Mouse (Mus musculus) liver, embryonic 16.5 days (tissue): ENCODE measurements around the gene Dact2. TPM values are rescaled to one million over a fixed set of nuclear protein-coding genes. Genes with fewer than 3 reads are reported as not detected.

Experiments used
- ATAC-seq: fragments of 200-750 bp; cut with Nextera tagmentation; 2 replicates; pipeline ENCODE4 v1.8.0; 2017; ENCODE audit warnings: low read depth, mild to moderate bottlenecking, moderate number of reproducible peaks, moderate library complexity
- H3K27ac ChIP-seq: fragments of 300-500 bp; sonication (generic); 2 replicates; pipeline ENCODE4 v1.5.1; 2014; ENCODE audit warnings: mild to moderate bottlenecking, low read length
- H3K27me3 ChIP-seq: fragments of 300-500 bp; sonication (generic); 2 replicates; pipeline ENCODE4 v1.6.1; 2014; ENCODE audit warnings: low read depth, low read length, mixed read lengths; ENCODE audit not compliant: control insufficient read depth, insufficient read depth
- H3K36me3 ChIP-seq: fragments of 300-500 bp; sonication (generic); 2 replicates; pipeline ENCODE4 v1.6.1; 2014; ENCODE audit warnings: mild to moderate bottlenecking; ENCODE audit not compliant: control insufficient read depth, insufficient read depth
- H3K4me1 ChIP-seq: fragments of 300-500 bp; sonication (generic); 2 replicates; pipeline ENCODE4 v1.6.1; 2014; ENCODE audit warnings: low read depth, low read length, mixed read lengths; ENCODE audit not compliant: control insufficient read depth
- H3K4me2 ChIP-seq: fragments of 300-500 bp; sonication (generic); 2 replicates; pipeline ENCODE4 v1.6.1; 2014; ENCODE audit warnings: low read depth, low read length, mixed read lengths
- H3K4me3 ChIP-seq: fragments of 300-500 bp; sonication (generic); 2 replicates; pipeline ENCODE4 v1.5.1; 2014; ENCODE audit warnings: low read depth, mild to moderate bottlenecking, low read length
- H3K9ac ChIP-seq: fragments of 300-500 bp; sonication (generic); 2 replicates; pipeline ENCODE4 v1.6.1; 2014; ENCODE audit warnings: low read depth, low read length
- H3K9me3 ChIP-seq: fragments of 300-500 bp; sonication (generic); replicated peaks from 2 replicates; pipeline ENCODE4 v1.6.1; 2016; ENCODE audit warnings: low read length; ENCODE audit not compliant: control insufficient read depth
- WGBS: fragments of 180-500 bp; shearing (Covaris S2); extraction: QIAGEN DNeasy Blood & Tissue Kit; methylation state at CpG from one replicate; pipeline ENCODE4 v1.1.7; 2014; ENCODE audit not compliant: insufficient replicate concordance; 5-methylcytosine and 5-hydroxymethylcytosine counted together
- polyA plus RNA-seq: library from polyadenylated mRNA; unstranded; fragments of >200 nt; fragmentation: Nextera tagmentation; extraction: Ambion mirVana; gene quantifications from 2 replicates; pipeline ENCODE4 v1.2.1, GENCODE M21; 2015

Gene Dact2
- 0.75 and 1.3 TPM in 2 replicates for polyA plus RNA-seq

DNA sequence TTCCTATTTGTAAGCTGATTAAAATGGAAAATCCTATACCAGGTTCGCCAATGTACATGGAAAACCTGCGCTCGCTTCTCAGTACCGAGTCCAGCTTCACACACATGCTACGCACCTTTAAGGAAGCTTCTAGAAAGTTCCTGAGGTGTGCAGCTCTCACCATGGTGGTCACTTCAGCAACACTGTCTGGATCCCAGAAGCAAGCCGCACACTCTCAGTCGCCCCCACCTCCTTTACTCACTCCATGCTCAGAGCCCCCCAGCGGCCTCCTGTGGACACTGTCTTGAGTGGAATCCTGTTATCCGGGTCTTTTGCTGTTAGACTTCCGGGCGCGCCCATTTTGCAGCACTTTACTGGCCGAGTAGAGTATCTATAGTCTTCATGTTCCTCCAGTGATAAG lies at the start of gene Dact2:
Gene Dact2, minus strand, starts transcription at position 244 of the 400 bp plus-strand sequence.
- H3K9ac ChIP-seq = peak within 1 kb of the TSS; percentile 52
- no peaks in the 10 kb centered on the region for H3K36me3 ChIP-seq
- no peaks in the 10 kb centered on the region for H3K9me3 ChIP-seq
- 33% methylated on average over 13 of the region's 13 CpGs for WGBS
- ATAC-seq = no peak
- H3K4me2 ChIP-seq = peak within 1 kb of the TSS; percentile 12
- H3K4me3 ChIP-seq = peak within 1 kb of the TSS; percentile 60
- peaks cover 8% of the 10 kb centered on the region for H3K4me1 ChIP-seq
- H3K27ac ChIP-seq = peak within 1 kb of the TSS; percentile 53
- H3K27me3 ChIP-seq = peaks cover 34% of the 10 kb centered on the region

DNA sequence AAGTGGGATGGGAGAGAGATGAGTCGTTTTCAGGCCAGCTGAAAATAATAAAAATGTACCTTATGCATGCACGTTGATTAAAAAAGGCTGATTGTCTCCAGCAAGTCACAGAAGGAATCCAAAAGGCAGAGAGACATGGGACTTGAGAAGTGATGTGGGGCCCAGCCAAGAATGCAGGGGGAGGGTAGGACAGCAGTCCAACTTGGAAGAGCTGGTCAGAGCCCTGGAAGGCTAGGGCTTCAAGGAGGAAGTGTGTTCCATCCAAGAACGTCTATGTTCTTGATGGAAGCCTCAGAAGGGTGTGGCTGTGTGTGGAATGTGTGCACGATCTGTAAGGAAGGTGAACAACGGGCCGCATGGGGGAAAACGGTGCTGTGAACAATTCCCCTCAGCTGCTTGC lies 48.4 kb upstream of the Dact2 start:
- no peak overlapping the region for H3K4me2 ChIP-seq
- no peaks in the 10 kb centered on the region for H3K27me3 ChIP-seq
- no peaks in the 10 kb centered on the region for H3K9me3 ChIP-seq
- H3K36me3 ChIP-seq = no peaks in the 10 kb centered on the region
- no peak overlapping the region for H3K27ac ChIP-seq
- ATAC-seq = no peak
- H3K9ac ChIP-seq = no peak overlapping the region
- H3K4me1 ChIP-seq = no peaks in the 10 kb centered on the region; the same call in 1 of the 2 replicates
- no peak overlapping the region for H3K4me3 ChIP-seq
- WGBS = 50% methylated on average over 7 of the region's 7 CpGs

DNA sequence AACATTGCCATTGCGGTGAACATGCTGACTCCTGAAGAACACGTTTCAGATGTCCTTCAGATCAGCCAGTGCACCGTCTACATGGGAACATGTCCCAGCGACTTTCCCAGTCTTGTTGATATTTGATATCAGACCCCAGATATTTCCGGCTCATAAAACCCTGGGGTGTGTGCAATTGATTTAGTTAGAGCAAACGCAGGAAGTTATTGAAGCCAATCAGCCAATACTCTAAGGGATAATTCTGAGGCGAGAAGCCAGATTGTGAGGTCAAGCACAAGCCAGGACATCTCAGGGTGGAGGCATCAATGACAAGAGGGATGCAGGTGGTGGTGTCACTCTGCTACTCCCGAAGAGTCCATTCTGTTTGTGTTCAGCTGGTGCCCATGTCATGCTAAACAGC lies 46.3 kb upstream of the Dact2 start:
- 67% methylated on average over 8 of the region's 8 CpGs for WGBS
- Histone ChIP-seq H3K9me3 (no peaks in the 10 kb centered on the region), H3K4me3 (no peak overlapping the region), H3K9ac (no peak overlapping the region), H3K4me1 (no peaks in the 10 kb centered on the region; the same call in 1 of the 2 replicates), H3K27ac (no peak overlapping the region), H3K4me2 (no peak overlapping the region), H3K27me3 (no peaks in the 10 kb centered on the region), H3K36me3 (no peaks in the 10 kb centered on the region)
- no peak for ATAC-seq

DNA sequence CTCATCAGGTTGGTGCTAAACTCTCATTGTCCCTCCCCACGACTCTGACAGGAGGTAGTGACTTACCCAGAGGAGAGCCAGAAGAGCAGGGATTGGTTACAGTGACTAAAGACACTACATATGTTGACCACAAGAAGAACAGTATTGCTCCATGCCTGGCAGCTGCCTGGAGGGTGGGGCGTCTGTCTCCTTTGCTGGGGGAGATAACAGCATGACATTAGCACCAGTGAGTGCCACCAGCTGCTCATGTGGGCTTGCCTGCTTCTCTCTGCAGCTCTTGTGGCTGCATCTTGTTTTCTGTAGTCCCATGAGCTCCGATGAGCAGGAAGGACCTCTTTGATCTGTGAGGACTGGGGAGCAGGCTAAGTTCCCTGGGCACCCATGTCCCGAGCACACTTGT lies 45.5 kb upstream of the Dact2 start:
- Histone ChIP-seq H3K27ac (no peak overlapping the region), H3K9ac (no peak overlapping the region), H3K4me3 (no peak overlapping the region; the same call in 1 of the 2 replicates), H3K9me3 (no peaks in the 10 kb centered on the region), H3K27me3 (no peaks in the 10 kb centered on the region), H3K4me2 (no peak overlapping the region), H3K4me1 (no peaks in the 10 kb centered on the region; the same call in 1 of the 2 replicates), H3K36me3 (no peaks in the 10 kb centered on the region)
- WGBS = 25% methylated on average over 4 of the region's 4 CpGs
- peak; percentile 80 for ATAC-seq

DNA sequence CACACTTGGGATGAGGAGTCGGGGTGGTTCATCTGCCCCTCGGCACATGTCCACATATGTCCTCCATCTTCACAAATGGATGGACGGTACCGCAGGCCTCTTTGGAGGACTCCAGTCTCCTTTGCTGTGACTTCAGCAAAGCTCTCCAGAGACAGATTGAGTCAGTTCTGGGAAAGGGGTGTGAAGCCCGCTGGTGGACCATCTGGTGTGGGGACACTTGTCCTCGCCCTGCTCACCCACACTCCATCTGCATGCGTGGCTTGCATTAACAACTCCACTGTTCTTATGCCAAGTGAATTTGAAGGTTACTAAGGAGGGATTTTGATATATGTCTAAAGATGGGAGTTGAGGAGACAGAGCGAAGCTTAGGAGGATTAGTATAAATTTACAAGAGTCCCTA lies 43.8 kb upstream of the Dact2 start:
- H3K4me2 ChIP-seq = no peak overlapping the region
- H3K27ac ChIP-seq = no peak overlapping the region
- no peaks in the 10 kb centered on the region for H3K4me1 ChIP-seq
- H3K9me3 ChIP-seq = no peaks in the 10 kb centered on the region
- H3K36me3 ChIP-seq = no peaks in the 10 kb centered on the region
- H3K4me3 ChIP-seq = no peak overlapping the region
- no peak overlapping the region for H3K9ac ChIP-seq
- H3K27me3 ChIP-seq = no peaks in the 10 kb centered on the region
- WGBS = 62% methylated on average over 8 of the region's 8 CpGs
- no peak for ATAC-seq

DNA sequence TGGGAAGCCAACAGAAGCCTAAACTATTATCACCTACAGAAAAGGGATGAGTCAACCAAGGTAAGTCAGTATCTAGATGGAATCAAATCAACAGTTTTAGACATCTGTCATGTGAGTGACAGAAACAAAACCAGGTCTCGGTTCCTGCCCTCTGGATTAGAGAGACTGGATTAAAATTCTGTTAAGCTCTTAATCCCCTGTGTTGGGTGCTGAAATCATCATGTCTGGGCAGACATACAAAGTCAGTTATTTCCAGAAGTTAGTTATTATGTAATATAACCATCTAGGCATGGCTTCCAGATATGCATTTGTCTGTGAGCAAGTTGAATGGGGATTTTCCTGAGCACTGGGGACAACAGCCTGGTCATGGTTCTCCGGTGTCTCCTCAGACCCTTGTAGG lies 42.2 kb upstream of the Dact2 start:
- Histone ChIP-seq H3K4me1 (no peaks in the 10 kb centered on the region), H3K9me3 (no peaks in the 10 kb centered on the region), H3K4me3 (no peak overlapping the region), H3K27me3 (no peaks in the 10 kb centered on the region), H3K36me3 (no peaks in the 10 kb centered on the region), H3K9ac (no peak overlapping the region), H3K4me2 (no peak overlapping the region), H3K27ac (no peak overlapping the region)
- ATAC-seq = no peak
- WGBS = 83% methylated on average over 2 of the region's 2 CpGs

DNA sequence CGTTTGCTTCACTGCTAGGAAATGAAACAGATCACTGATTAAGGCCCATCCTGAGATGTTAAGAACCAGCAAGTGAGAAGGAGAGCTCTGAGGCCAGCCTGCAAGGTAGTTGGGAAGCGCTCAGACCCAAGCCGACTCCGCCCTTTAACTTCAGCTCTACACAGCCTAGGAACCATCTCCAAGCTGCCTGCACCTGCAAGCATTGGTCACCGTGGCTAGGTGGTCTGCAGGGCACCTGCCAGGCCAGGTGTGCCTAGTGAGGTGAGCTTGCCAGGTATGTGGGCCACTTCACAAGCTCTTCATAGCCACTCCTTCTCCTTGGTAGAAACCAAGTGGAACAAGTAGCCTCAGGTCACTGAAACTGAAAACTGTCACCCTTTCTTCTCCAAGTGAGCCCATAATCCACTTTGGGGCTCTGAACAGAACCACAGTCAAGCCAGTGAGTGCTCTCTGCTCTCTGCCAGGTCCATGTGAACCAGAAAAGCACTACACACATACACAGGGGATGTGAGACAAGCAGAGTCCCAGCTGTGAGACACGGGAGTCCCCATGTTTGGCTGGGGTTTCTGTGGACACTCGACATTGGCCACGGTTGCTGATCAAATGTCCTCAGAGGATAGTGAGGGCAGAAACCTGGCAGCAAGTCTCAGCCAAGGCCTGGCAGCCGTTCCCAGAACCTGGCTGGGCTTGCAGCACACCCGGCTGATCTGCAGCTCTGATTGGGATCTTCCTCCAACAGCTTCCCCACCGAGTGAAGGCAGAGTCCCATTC lies 40.3 kb upstream of the Dact2 start:
- no peak overlapping the region for H3K4me2 ChIP-seq
- no peaks in the 10 kb centered on the region for H3K9me3 ChIP-seq
- H3K27me3 ChIP-seq = no peaks in the 10 kb centered on the region
- no peak for ATAC-seq
- no peak overlapping the region for H3K4me3 ChIP-seq
- H3K36me3 ChIP-seq = no peaks in the 10 kb centered on the region
- WGBS = 58% methylated on average over 11 of the region's 11 CpGs
- H3K9ac ChIP-seq = no peak overlapping the region
- H3K27ac ChIP-seq = no peak overlapping the region
- H3K4me1 ChIP-seq = no peaks in the 10 kb centered on the region

DNA sequence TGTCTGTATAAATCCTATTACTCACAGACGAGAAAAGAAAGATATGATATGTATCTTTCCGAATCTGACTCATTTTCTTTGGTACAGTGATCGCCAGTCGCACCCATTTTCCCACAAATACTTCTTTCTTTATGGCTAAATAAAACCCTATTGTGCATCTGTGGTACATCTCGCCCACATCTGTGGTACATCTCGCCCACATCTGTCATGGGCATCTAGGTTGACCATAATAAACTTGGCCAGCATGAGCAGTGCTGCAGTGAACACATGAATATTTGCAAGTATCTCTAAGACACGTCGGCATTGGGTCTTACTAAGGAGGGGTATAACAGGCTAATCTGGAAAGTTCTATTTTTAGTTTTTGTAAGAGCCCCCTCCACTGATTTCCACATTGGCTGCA lies 38.5 kb upstream of the Dact2 start:
- H3K27me3 ChIP-seq = no peaks in the 10 kb centered on the region
- no peak overlapping the region for H3K4me3 ChIP-seq
- no peak overlapping the region for H3K4me2 ChIP-seq
- WGBS = 60% methylated on average over 8 of the region's 8 CpGs
- no peak overlapping the region for H3K27ac ChIP-seq
- H3K4me1 ChIP-seq = no peaks in the 10 kb centered on the region
- no peaks in the 10 kb centered on the region for H3K36me3 ChIP-seq
- H3K9me3 ChIP-seq = no peaks in the 10 kb centered on the region
- no peak overlapping the region for H3K9ac ChIP-seq
- ATAC-seq = no peak

DNA sequence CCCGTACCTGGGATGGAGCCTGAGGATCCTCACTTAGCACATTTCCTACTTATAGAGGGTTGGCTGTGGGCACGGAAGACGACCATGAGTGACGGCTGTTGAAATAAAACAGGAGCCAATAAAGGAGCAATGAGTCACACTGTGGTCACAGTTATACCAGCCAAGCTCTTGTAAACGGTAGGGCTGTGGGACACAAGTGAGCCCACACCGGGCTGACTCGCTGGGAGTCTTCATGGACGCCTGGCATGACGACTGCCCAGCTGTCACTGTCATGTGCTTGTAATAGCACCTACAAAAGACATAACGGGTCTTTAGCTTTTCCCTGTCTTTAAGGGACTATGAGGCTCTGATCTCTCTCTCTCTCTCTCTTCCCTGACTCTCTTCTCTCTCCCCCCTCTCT lies 35.9 kb upstream of the Dact2 start:
- 52% methylated on average over 10 of the region's 10 CpGs for WGBS
- no peak for ATAC-seq
- no peaks in the 10 kb centered on the region for H3K27me3 ChIP-seq

More for the DNA sequence above, 35.9 kb upstream of the Dact2 start:
- H3K4me1 ChIP-seq = no peaks in the 10 kb centered on the region
- no peak overlapping the region for H3K4me3 ChIP-seq
- H3K4me2 ChIP-seq = no peak overlapping the region
- no peaks in the 10 kb centered on the region for H3K9me3 ChIP-seq
- no peak overlapping the region for H3K9ac ChIP-seq
- H3K27ac ChIP-seq = no peak overlapping the region
- H3K36me3 ChIP-seq = no peaks in the 10 kb centered on the region
